Mouse (Mus musculus): ENCODE data around the gene M1ap. TPM values are rescaled to one million over a fixed set of nuclear protein-coding genes. Genes with fewer than 3 reads are reported as not detected.
A peak's percentile ranks its signal among the peaks of the same experiment; 100 is the strongest.

M1ap gene
- total and polyA plus RNA-seq, 2 experiments: 0.17 TPM; not detected in 1

- Histone ChIP-seq H3K4me1 (ENCODE audit: control insufficient read depth, insufficient read depth, low read length) (0 out of 2 replicates have a peak, but pooled peaks cover 1% of the 10 kb centered on the region), H3K36me3 (ENCODE audit: control insufficient read depth, insufficient read depth, low read length) (no peaks in the 10 kb centered on the region), H3K79me2 (ENCODE audit: control insufficient read depth, insufficient read depth, low read length) (no peaks in the 10 kb centered on the region), H3K9ac (ENCODE audit: low read depth, low read length) (no peak overlapping the region), H3K4me3 (ENCODE audit: insufficient read depth, low read depth, low read length) (no peak overlapping the region), H3K27me3 (ENCODE audit: control insufficient read depth, insufficient read depth, low read length) (peaks cover 29% of the 10 kb centered on the region), H3K27ac (replicated peaks; ENCODE audit: insufficient read depth, low read depth, low read length) (no peak overlapping the region)
- WGBS: 84% methylated on average over 6 of the region's 6 CpGs
- DNase-seq (ENCODE audit: extremely low read depth, low read depth, low spot score): no peak
- TF ChIP-seq POLR2A (IDR thresholded peaks at IDR 0.05; ENCODE audit: extremely low read depth, insufficient read depth, low read length) (no peak), CTCF (IDR thresholded peaks at IDR 0.05; ENCODE audit: low read depth, low read length) (no peak)
Observed at GRCm38 (mm10) chr6:83066441-83066840, 119.7 kb downstream of the M1ap start.

- no peaks in the 10 kb centered on the region for H3K36me3 ChIP-seq (ENCODE audit: control insufficient read depth, insufficient read depth, low read length)
- 0 out of 2 replicates have a peak, but pooled peaks cover 1% of the 10 kb centered on the region for H3K4me1 ChIP-seq (ENCODE audit: control insufficient read depth, insufficient read depth, low read length)
- H3K4me3 ChIP-seq (ENCODE audit: insufficient read depth, low read depth, low read length): no peak overlapping the region
- TF ChIP-seq POLR2A (IDR thresholded peaks at IDR 0.05; ENCODE audit: extremely low read depth, insufficient read depth, low read length): no peak
- TF ChIP-seq CTCF (IDR thresholded peaks at IDR 0.05; ENCODE audit: low read depth, low read length): no peak
- WGBS: 48% methylated on average over 8 of the region's 8 CpGs
- H3K27me3 ChIP-seq (ENCODE audit: control insufficient read depth, insufficient read depth, low read length): peaks cover 39% of the 10 kb centered on the region
- H3K79me2 ChIP-seq (ENCODE audit: control insufficient read depth, insufficient read depth, low read length): no peaks in the 10 kb centered on the region
- no peak overlapping the region for H3K9ac ChIP-seq (ENCODE audit: low read depth, low read length)
- DNase-seq (ENCODE audit: extremely low read depth, low read depth, low spot score): no peak
- no peak overlapping the region for H3K27ac ChIP-seq (replicated peaks; ENCODE audit: insufficient read depth, low read depth, low read length)
Observed at GRCm38 (mm10) chr6:83068221-83068620, 121.5 kb downstream of the M1ap start.

GRCm38 (mm10) chr6:83068706-83069487 is 122.2 kb downstream of the M1ap start:
- Histone ChIP-seq H3K27me3 (ENCODE audit: control insufficient read depth, insufficient read depth, low read length) (peaks cover 39% of the 10 kb centered on the region), H3K27ac (replicated peaks; ENCODE audit: insufficient read depth, low read depth, low read length) (no peak overlapping the region), H3K4me3 (ENCODE audit: insufficient read depth, low read depth, low read length) (peak overlapping the region; percentile 49; the same call in 1 of the 2 replicates), H3K79me2 (ENCODE audit: control insufficient read depth, insufficient read depth, low read length) (no peaks in the 10 kb centered on the region), H3K4me1 (ENCODE audit: control insufficient read depth, insufficient read depth, low read length) (0 out of 2 replicates have a peak, but pooled peaks cover 1% of the 10 kb centered on the region), H3K9ac (ENCODE audit: low read depth, low read length) (peak overlapping the region; percentile 0), H3K36me3 (ENCODE audit: control insufficient read depth, insufficient read depth, low read length) (no peaks in the 10 kb centered on the region)
- DNase-seq (ENCODE audit: extremely low read depth, low read depth, low spot score): no peak
- WGBS: 3% methylated on average over 81 of the region's 81 CpGs
- TF ChIP-seq POLR2A (IDR thresholded peaks at IDR 0.05; ENCODE audit: extremely low read depth, insufficient read depth, low read length): no peak
- TF ChIP-seq CTCF (IDR thresholded peaks at IDR 0.05; ENCODE audit: low read depth, low read length): no peak

- Histone ChIP-seq H3K36me3 (ENCODE audit: control insufficient read depth, insufficient read depth, low read length) (no peaks in the 10 kb centered on the region), H3K4me3 (ENCODE audit: insufficient read depth, low read depth, low read length) (no peak overlapping the region; the same call in 1 of the 2 replicates), H3K9ac (ENCODE audit: low read depth, low read length) (no peak overlapping the region), H3K27me3 (ENCODE audit: control insufficient read depth, insufficient read depth, low read length) (peaks cover 39% of the 10 kb centered on the region), H3K27ac (replicated peaks; ENCODE audit: insufficient read depth, low read depth, low read length) (no peak overlapping the region), H3K4me1 (ENCODE audit: control insufficient read depth, insufficient read depth, low read length) (0 out of 2 replicates have a peak, but pooled peaks cover 1% of the 10 kb centered on the region), H3K79me2 (ENCODE audit: control insufficient read depth, insufficient read depth, low read length) (no peaks in the 10 kb centered on the region)
- no peak for DNase-seq (ENCODE audit: extremely low read depth, low read depth, low spot score)
- 3% methylated on average over 65 of the region's 69 CpGs for WGBS
- no peak for TF ChIP-seq POLR2A (IDR thresholded peaks at IDR 0.05; ENCODE audit: extremely low read depth, insufficient read depth, low read length)
Observed at GRCm38 (mm10) chr6:83069488-83070246, 123.0 kb downstream of the M1ap start.

- TF ChIP-seq POLR2A (IDR thresholded peaks at IDR 0.05; ENCODE audit: extremely low read depth, insufficient read depth, low read length) (no peak), CTCF (IDR thresholded peaks at IDR 0.05; ENCODE audit: low read depth, low read length) (no peak)
- H3K27me3 ChIP-seq (ENCODE audit: control insufficient read depth, insufficient read depth, low read length): peaks cover 39% of the 10 kb centered on the region
- no peaks in the 10 kb centered on the region for H3K36me3 ChIP-seq (ENCODE audit: control insufficient read depth, insufficient read depth, low read length)
- 15% methylated on average over 7 of the region's 10 CpGs for WGBS
- H3K4me3 ChIP-seq (ENCODE audit: insufficient read depth, low read depth, low read length): peak within 1 kb of the TSS; percentile 49; the same call in 1 of the 2 replicates
- no peak within 1 kb of the TSS for H3K27ac ChIP-seq (replicated peaks; ENCODE audit: insufficient read depth, low read depth, low read length)
- DNase-seq (ENCODE audit: extremely low read depth, low read depth, low spot score): no peak
- 0 out of 2 replicates have a peak, but pooled peaks cover 1% of the 10 kb centered on the region for H3K4me1 ChIP-seq (ENCODE audit: control insufficient read depth, insufficient read depth, low read length)
- H3K79me2 ChIP-seq (ENCODE audit: control insufficient read depth, insufficient read depth, low read length): no peaks in the 10 kb centered on the region
- H3K9ac ChIP-seq (ENCODE audit: low read depth, low read length): no peak within 1 kb of the TSS
Observed at GRCm38 (mm10) chr6:83070247-83070310, 123.4 kb downstream of the M1ap start, which contains the start of gene Tlx2. Gene Tlx2, minus strand, starts transcription at chr6:83070293.
